Mouse (Mus musculus): ENCODE measurements around the gene Tmem242.

GRCm38 (mm10) chr17:5421835-5422234, 18.2 kb downstream of the Tmem242 start:
- no peak for TF ChIP-seq POLR2A (IDR thresholded peaks at IDR 0.05; ENCODE audit: borderline replicate concordance, low read depth, low read length)
- no peak for TF ChIP-seq CTCF (IDR thresholded peaks at IDR 0.05; ENCODE audit: low read depth, low read length)

Data from bone marrow macrophage, adult 2 months (primary cell).